Mouse (Mus musculus) kidney, adult 2 months (tissue): ENCODE measurements at regions not wholly inside any gene's neighbourhood (a gene's known extent, or its start where the extent isn't known, plus 50 kb on each side); places are given as distances from the start of the nearest gene placed in this dataset.

ENCODE experiments used
- CTCF ChIP-seq: fragments of 200-500 bp; conservative IDR thresholded peaks from 2 replicates; pipeline ENCODE4 v1.5.1; 2011; ENCODE audit warnings: low read depth, mild to moderate bottlenecking, control low read depth, low read length, moderate library complexity, mixed read lengths; ENCODE audit not compliant: insufficient read depth, insufficient read length
- POLR2A ChIP-seq: fragments of 200-500 bp; IDR thresholded peaks from one replicate; pipeline ENCODE4 v1.6.1; 2011; ENCODE audit warnings: low read depth, low read length, control low read depth

- no peak for TF ChIP-seq POLR2A
- no peak for TF ChIP-seq CTCF
Measured at GRCm38 (mm10) chr11:111953421-111953820, 828.6 kb upstream of the Sox9 start.
